Mouse (Mus musculus) kidney, embryonic 14.5 days (tissue): ENCODE results near the gene Ccdc148. TPM values are rescaled to one million over a fixed set of nuclear protein-coding genes. Genes with fewer than 3 reads are reported as not detected.

Source experiments
- ATAC-seq: fragments of 200-750 bp; cut with Nextera tagmentation; 2 replicates; pipeline ENCODE4 v1.8.0; 2017; ENCODE audit warnings: moderate number of reproducible peaks, mild to moderate bottlenecking, moderate TSS enrichment, moderate library complexity; ENCODE audit not compliant: low FRiP score, low TSS enrichment
- H3K27ac ChIP-seq: fragments of 300-500 bp; sonication (generic); 2 replicates; pipeline ENCODE4 v1.5.1; 2014; ENCODE audit warnings: low read depth, mild to moderate bottlenecking, low read length, moderate library complexity, mixed read lengths
- H3K27me3 ChIP-seq: fragments of 300-500 bp; sonication (generic); 2 replicates; pipeline ENCODE4 v1.6.1; 2014; ENCODE audit warnings: mild to moderate bottlenecking, low read length; ENCODE audit not compliant: control insufficient read depth, insufficient read depth
- H3K36me3 ChIP-seq: fragments of 300-500 bp; sonication (generic); 2 replicates; pipeline ENCODE4 v1.6.1; 2014; ENCODE audit warnings: low read length, mixed read lengths; ENCODE audit not compliant: control insufficient read depth, insufficient read depth
- H3K4me1 ChIP-seq: fragments of 300-500 bp; sonication (generic); 2 replicates; pipeline ENCODE4 v1.6.1; 2014; ENCODE audit warnings: low read length, mixed read lengths; ENCODE audit not compliant: control insufficient read depth, insufficient read depth
- H3K4me2 ChIP-seq: fragments of 300-500 bp; sonication (generic); replicated peaks from 2 replicates; pipeline ENCODE4 v1.6.1; 2014; ENCODE audit warnings: low read depth, mild to moderate bottlenecking, low read length
- H3K4me3 ChIP-seq: fragments of 300-500 bp; sonication (generic); 2 replicates; pipeline ENCODE4 v1.5.1; 2014; ENCODE audit warnings: mild to moderate bottlenecking, low read length
- H3K9ac ChIP-seq: fragments of 300-500 bp; sonication (generic); 2 replicates; pipeline ENCODE4 v1.6.1; 2014; ENCODE audit warnings: low read depth, mild to moderate bottlenecking, low read length, moderate library complexity
- H3K9me3 ChIP-seq: fragments of 300-500 bp; sonication (generic); 2 replicates; pipeline ENCODE4 v1.6.1; 2016; ENCODE audit warnings: low read length; ENCODE audit not compliant: control insufficient read depth
- WGBS: fragments of 180-500 bp; shearing (Covaris S2); extraction: QIAGEN DNeasy Blood & Tissue Kit; methylation state at CpG from one replicate; pipeline ENCODE4 v1.1.7; 2014; 5-methylcytosine and 5-hydroxymethylcytosine counted together
- polyA plus RNA-seq: library from polyadenylated mRNA; unstranded; fragments of >200 nt; fragmentation: Nextera tagmentation; extraction: Ambion mirVana; gene quantifications from 2 replicates; pipeline ENCODE4 v1.2.1, GENCODE M21; 2014

Ccdc148 gene
- polyA plus RNA-seq, 1 experiment from 2014 or later: 1.2 TPM

- no peak for ATAC-seq
- Histone ChIP-seq H3K4me1 (no peaks in the 10 kb centered on the region), H3K27me3 (no peaks in the 10 kb centered on the region), H3K36me3 (no peaks in the 10 kb centered on the region), H3K9me3 (no peaks in the 10 kb centered on the region), H3K4me2 (no peak overlapping the region), H3K9ac (no peak overlapping the region), H3K4me3 (no peak overlapping the region), H3K27ac (no peak overlapping the region)
- WGBS: 18% methylated on average over 10 of the region's 10 CpGs
These were observed 316.0 kb downstream of the Ccdc148 start for GRCm38 (mm10) chr2:58844499-58844898.

- H3K9ac ChIP-seq: no peak overlapping the region
- no peaks in the 10 kb centered on the region for H3K27me3 ChIP-seq
- no peak for ATAC-seq
- no peak overlapping the region for H3K4me3 ChIP-seq
- no peaks in the 10 kb centered on the region for H3K9me3 ChIP-seq
- no peak overlapping the region for H3K4me2 ChIP-seq
- H3K27ac ChIP-seq: no peak overlapping the region
- no peaks in the 10 kb centered on the region for H3K4me1 ChIP-seq
- 83% methylated on average over 4 of the region's 4 CpGs for WGBS
- H3K36me3 ChIP-seq: no peaks in the 10 kb centered on the region
These were observed 318.0 kb downstream of the Ccdc148 start for GRCm38 (mm10) chr2:58842443-58842842.

- Histone ChIP-seq H3K9me3 (no peaks in the 10 kb centered on the region), H3K27ac (no peak overlapping the region), H3K36me3 (no peaks in the 10 kb centered on the region), H3K4me1 (no peaks in the 10 kb centered on the region), H3K4me2 (no peak overlapping the region), H3K4me3 (no peak overlapping the region), H3K9ac (no peak overlapping the region), H3K27me3 (no peaks in the 10 kb centered on the region)
- 75% methylated on average over 3 of the region's 3 CpGs for WGBS
- ATAC-seq: no peak
These were observed 319.5 kb downstream of the Ccdc148 start for GRCm38 (mm10) chr2:58841021-58841420.

GRCm38 (mm10) chr2:58832253-58832980, 328.1 kb downstream of the Ccdc148 start:
- 91% methylated on average over 20 of the region's 20 CpGs for WGBS
- 0 out of 2 replicates have a peak, but pooled peaks cover 3% of the 10 kb centered on the region for H3K4me1 ChIP-seq
- H3K27ac ChIP-seq: no peak overlapping the region
- H3K4me2 ChIP-seq: no peak overlapping the region
- no peak overlapping the region for H3K9ac ChIP-seq
- no peaks in the 10 kb centered on the region for H3K9me3 ChIP-seq
- ATAC-seq: no peak
- no peaks in the 10 kb centered on the region for H3K27me3 ChIP-seq
- no peak overlapping the region for H3K4me3 ChIP-seq
- H3K36me3 ChIP-seq: no peaks in the 10 kb centered on the region

- Histone ChIP-seq H3K9ac (no peak overlapping the region), H3K4me2 (no peak overlapping the region), H3K36me3 (no peaks in the 10 kb centered on the region), H3K27me3 (no peaks in the 10 kb centered on the region), H3K9me3 (no peaks in the 10 kb centered on the region), H3K27ac (no peak overlapping the region), H3K4me3 (no peak overlapping the region), H3K4me1 (0 out of 2 replicates have a peak, but pooled peaks cover 3% of the 10 kb centered on the region)
- ATAC-seq: peak; percentile 81; the same call in 1 of the 2 replicates
- WGBS: 63% methylated on average over 7 of the region's 7 CpGs
These were observed 330.3 kb downstream of the Ccdc148 start for GRCm38 (mm10) chr2:58829981-58830742.

GRCm38 (mm10) chr2:58828910-58829600, 331.4 kb downstream of the Ccdc148 start:
- Histone ChIP-seq H3K36me3 (no peaks in the 10 kb centered on the region), H3K4me2 (no peak overlapping the region), H3K27me3 (no peaks in the 10 kb centered on the region), H3K4me3 (no peak overlapping the region), H3K4me1 (no peaks in the 10 kb centered on the region), H3K9ac (no peak overlapping the region), H3K9me3 (no peaks in the 10 kb centered on the region), H3K27ac (no peak overlapping the region; the same call in 1 of the 2 replicates)
- ATAC-seq: no peak
- 69% methylated on average over 3 of the region's 3 CpGs for WGBS

GRCm38 (mm10) chr2:58812941-58813340, 347.5 kb downstream of the Ccdc148 start:
- 80% methylated on average over 2 of the region's 2 CpGs for WGBS

GRCm38 (mm10) chr2:58799623-58800022, 360.9 kb downstream of the Ccdc148 start:
- H3K9ac ChIP-seq: no peak overlapping the region
- H3K9me3 ChIP-seq: no peaks in the 10 kb centered on the region
- no peak overlapping the region for H3K27ac ChIP-seq
- WGBS: 89% methylated on average over 5 of the region's 5 CpGs
- no peak for ATAC-seq
- H3K4me2 ChIP-seq: no peak overlapping the region
- H3K36me3 ChIP-seq: no peaks in the 10 kb centered on the region
- no peaks in the 10 kb centered on the region for H3K4me1 ChIP-seq
- H3K4me3 ChIP-seq: no peak overlapping the region
- no peaks in the 10 kb centered on the region for H3K27me3 ChIP-seq

More at GRCm38 (mm10) chr2:58812941-58813340, 347.5 kb downstream of the Ccdc148 start:
- ATAC-seq: no peak
- Histone ChIP-seq H3K27me3 (no peaks in the 10 kb centered on the region), H3K9ac (no peak overlapping the region), H3K4me3 (no peak overlapping the region), H3K4me2 (no peak overlapping the region), H3K36me3 (no peaks in the 10 kb centered on the region), H3K9me3 (no peaks in the 10 kb centered on the region), H3K27ac (no peak overlapping the region), H3K4me1 (no peaks in the 10 kb centered on the region)
